Mouse (Mus musculus) embryonic fibroblast, embryonic 13.5 days (primary cell): ENCODE results near the gene Nup93. TPM values are rescaled to one million over a fixed set of nuclear protein-coding genes. Genes with fewer than 3 reads are reported as not detected.

Experiments
- H3K27ac ChIP-seq: 2 replicates; pipeline ENCODE4 v1.5.1; 2012; ENCODE audit warnings: low read length, control low read depth, inconsistent platforms; ENCODE audit not compliant: insufficient read depth
- H3K4me1 ChIP-seq: 2 replicates; pipeline ENCODE4 v1.6.1; 2011; ENCODE audit warnings: low read length; ENCODE audit not compliant: control insufficient read depth, insufficient read depth
- H3K4me3 ChIP-seq: 2 replicates; pipeline ENCODE4 v1.5.1; 2011; ENCODE audit warnings: mild to moderate bottlenecking, control low read depth, low read length; ENCODE audit not compliant: insufficient read depth
- CTCF ChIP-seq: IDR thresholded peaks from 2 replicates; pipeline ENCODE4 v1.5.1; 2011; ENCODE audit warnings: mild to moderate bottlenecking, control low read depth, low read length, moderate library complexity, borderline replicate concordance; ENCODE audit not compliant: insufficient read depth
- POLR2A ChIP-seq: IDR thresholded peaks from 2 replicates; pipeline ENCODE4 v1.6.1; 2011; ENCODE audit warnings: low read depth, mild to moderate bottlenecking, control low read depth, low read length, moderate library complexity
- polyA plus RNA-seq: library from polyadenylated mRNA; stranded (reverse); fragments of >200 nt; gene quantifications from 2 replicates; pipeline ENCODE4 v1.2.4, GENCODE M21; 2011; ENCODE audit warnings: low read depth; ENCODE audit not compliant: missing spikeins, insufficient read length

Nup93 gene
- polyA plus RNA-seq, 1 experiment = 65.0 TPM

- no peak for TF ChIP-seq CTCF
- no peak for TF ChIP-seq POLR2A
- Histone ChIP-seq H3K27ac (peak overlapping the region; percentile 55; the same call in 1 of the 2 replicates), H3K4me1 (peaks cover 9% of the 10 kb centered on the region; the same call in 1 of the 2 replicates), H3K4me3 (no peak overlapping the region)
These were observed 48.4 kb downstream of the Nup93 start for GRCm38 (mm10) chr8:94262626-94263297.

- peaks cover 23% of the 10 kb centered on the region for H3K4me1 ChIP-seq
- no peak for TF ChIP-seq CTCF
- peak; percentile 15; the same call in 1 of the 2 replicates for TF ChIP-seq POLR2A
- no peak overlapping the region for H3K4me3 ChIP-seq
- H3K27ac ChIP-seq = peak overlapping the region; percentile 21
These were observed 52.2 kb downstream of the Nup93 start for GRCm38 (mm10) chr8:94266344-94267191.

- peaks cover 19% of the 10 kb centered on the region for H3K4me1 ChIP-seq
- peak overlapping the region; percentile 53 for H3K27ac ChIP-seq
- H3K4me3 ChIP-seq = no peak overlapping the region
- TF ChIP-seq POLR2A = no peak
- TF ChIP-seq CTCF = no peak
These were observed 54.1 kb downstream of the Nup93 start for GRCm38 (mm10) chr8:94268359-94268890.

GRCm38 (mm10) chr8:94270309-94270708, 55.9 kb downstream of the Nup93 start:
- H3K27ac ChIP-seq = peak overlapping the region; percentile 96
- no peak for TF ChIP-seq POLR2A
- TF ChIP-seq CTCF = no peak
- peaks cover 14% of the 10 kb centered on the region for H3K4me1 ChIP-seq
- no peak overlapping the region for H3K4me3 ChIP-seq

- TF ChIP-seq CTCF (no peak), POLR2A (no peak)
- peak overlapping the region; percentile 96 for H3K27ac ChIP-seq
- H3K4me3 ChIP-seq = no peak overlapping the region
- H3K4me1 ChIP-seq = peaks cover 14% of the 10 kb centered on the region
These were observed 56.7 kb downstream of the Nup93 start for GRCm38 (mm10) chr8:94271102-94271501.

GRCm38 (mm10) chr8:94272612-94273011, 58.2 kb downstream of the Nup93 start:
- no peak overlapping the region for H3K27ac ChIP-seq
- peaks cover 14% of the 10 kb centered on the region for H3K4me1 ChIP-seq
- TF ChIP-seq CTCF (no peak), POLR2A (no peak)
- no peak overlapping the region for H3K4me3 ChIP-seq

GRCm38 (mm10) chr8:94273289-94273850, 59.0 kb downstream of the Nup93 start:
- no peak for TF ChIP-seq CTCF
- TF ChIP-seq POLR2A = no peak

GRCm38 (mm10) chr8:94274030-94274429, 59.7 kb downstream of the Nup93 start:
- no peak overlapping the region for H3K27ac ChIP-seq
- TF ChIP-seq CTCF = peak; percentile 23; the same call in 1 of the 2 replicates
- TF ChIP-seq POLR2A = no peak
- no peak overlapping the region for H3K4me3 ChIP-seq
- H3K4me1 ChIP-seq = peaks cover 11% of the 10 kb centered on the region

More at GRCm38 (mm10) chr8:94273289-94273850, 59.0 kb downstream of the Nup93 start:
- no peak overlapping the region for H3K27ac ChIP-seq
- no peak overlapping the region for H3K4me3 ChIP-seq
- H3K4me1 ChIP-seq = peaks cover 14% of the 10 kb centered on the region

GRCm38 (mm10) chr8:94278295-94278694, 63.9 kb downstream of the Nup93 start:
- H3K27ac ChIP-seq = no peak overlapping the region
- peaks cover 5% of the 10 kb centered on the region for H3K4me1 ChIP-seq
- no peak for TF ChIP-seq CTCF
- no peak for TF ChIP-seq POLR2A
- H3K4me3 ChIP-seq = no peak overlapping the region

- no peak overlapping the region for H3K27ac ChIP-seq
- TF ChIP-seq POLR2A = no peak
- TF ChIP-seq CTCF = no peak
- no peak overlapping the region for H3K4me3 ChIP-seq
- peaks cover 5% of the 10 kb centered on the region for H3K4me1 ChIP-seq
These were observed 65.7 kb downstream of the Nup93 start for GRCm38 (mm10) chr8:94280001-94280613.
